Mouse (Mus musculus) erythroblast, adult 5-6 weeks (primary cell): Measurements from ENCODE around the gene Hspa1b. TPM values are rescaled to one million over a fixed set of nuclear protein-coding genes. Genes with fewer than 3 reads are reported as not detected.
A peak's percentile ranks its signal among the peaks of the same experiment; 100 is the strongest.
"Not testable (repeated sequence)": the region's sequence is repeated elsewhere in the genome, so short reads cannot be mapped to it uniquely, and the experiment has no call there.

Experiments
- ATAC-seq: replicated peaks from 2 replicates; pipeline ENCODE4 v1.8.0; 2016; ENCODE audit warnings: moderate number of reproducible peaks, mild to moderate bottlenecking, moderate TSS enrichment, inconsistent platforms; ENCODE audit not compliant: poor library complexity, low FRiP score, severe bottlenecking
- total RNA-seq, 2 experiments: library from RNA; stranded (forward) in 1 of 2; stranded (reverse) in 1 of 2; fragments of 150-400 nt in 1 of 2; fragments of 200-764, 138-1000 nt in 1 of 2; gene quantifications; 2 replicates each; pipeline versions ENCODE4 v1.2.3 to v1.2.4; 2015 to 2017; ENCODE audit warnings: low replicate concordance in 2 of 2

Gene Hspa1b
- total RNA-seq, 2 experiments from 2014 or later, result 7.3 to 7.9 TPM

- not testable (repeated sequence) for ATAC-seq
Observed at GRCm38 (mm10) chr17:34957966-34958365, 1.1 kb downstream of the Hspa1b start.

GRCm38 (mm10) chr17:34957291-34957690 lies 1.7 kb downstream of the Hspa1b start:
- ATAC-seq, result not testable (repeated sequence)

DNA sequence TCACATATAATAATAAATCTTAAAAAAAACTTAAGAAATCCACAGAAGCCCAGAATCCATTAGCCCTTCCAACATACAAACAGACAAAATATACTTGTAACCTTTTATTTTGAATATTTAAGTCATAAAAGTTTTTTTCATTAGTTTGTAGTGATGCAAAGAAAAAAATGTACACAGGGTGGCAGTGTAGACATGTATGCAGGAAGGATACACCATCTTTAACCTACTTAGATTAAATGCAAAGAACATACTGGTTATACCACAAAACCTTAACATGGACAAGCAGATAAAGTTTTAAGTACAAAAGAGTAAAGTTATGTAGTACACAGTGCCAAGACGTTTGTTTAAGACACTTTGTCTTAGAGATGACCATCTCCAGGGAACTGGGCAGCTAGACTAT lies 2.7 kb downstream of the Hspa1b start:
- no peak for ATAC-seq

- ATAC-seq, result no peak
Observed at GRCm38 (mm10) chr17:34955884-34956283, 3.2 kb downstream of the Hspa1b start.

DNA sequence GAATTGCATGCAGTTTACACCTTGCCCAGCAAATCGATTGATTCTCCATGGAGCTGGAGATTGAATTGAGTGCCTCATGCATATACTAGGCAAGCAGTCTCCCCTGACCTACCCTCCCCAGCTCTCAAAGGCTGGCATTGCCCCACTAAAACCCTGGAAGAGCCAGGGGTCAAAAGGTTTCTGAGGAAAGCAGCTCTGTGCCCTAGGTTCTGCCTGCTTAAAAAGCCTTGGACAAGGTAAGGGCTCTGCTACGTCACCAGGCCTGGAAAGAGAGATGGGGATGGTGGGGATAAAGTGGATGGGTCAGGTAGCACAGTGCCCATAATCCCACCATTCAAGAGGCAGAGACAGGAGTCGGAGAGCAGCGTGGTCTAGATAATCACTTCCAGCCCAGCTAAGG lies 4.2 kb downstream of the Hspa1b start:
- ATAC-seq, result no peak

GRCm38 (mm10) chr17:34953904-34954303 lies 5.1 kb downstream of the Hspa1b start:
- ATAC-seq, result no peak

- ATAC-seq, result no peak
Observed at GRCm38 (mm10) chr17:34953258-34953657, 5.8 kb downstream of the Hspa1b start.

DNA sequence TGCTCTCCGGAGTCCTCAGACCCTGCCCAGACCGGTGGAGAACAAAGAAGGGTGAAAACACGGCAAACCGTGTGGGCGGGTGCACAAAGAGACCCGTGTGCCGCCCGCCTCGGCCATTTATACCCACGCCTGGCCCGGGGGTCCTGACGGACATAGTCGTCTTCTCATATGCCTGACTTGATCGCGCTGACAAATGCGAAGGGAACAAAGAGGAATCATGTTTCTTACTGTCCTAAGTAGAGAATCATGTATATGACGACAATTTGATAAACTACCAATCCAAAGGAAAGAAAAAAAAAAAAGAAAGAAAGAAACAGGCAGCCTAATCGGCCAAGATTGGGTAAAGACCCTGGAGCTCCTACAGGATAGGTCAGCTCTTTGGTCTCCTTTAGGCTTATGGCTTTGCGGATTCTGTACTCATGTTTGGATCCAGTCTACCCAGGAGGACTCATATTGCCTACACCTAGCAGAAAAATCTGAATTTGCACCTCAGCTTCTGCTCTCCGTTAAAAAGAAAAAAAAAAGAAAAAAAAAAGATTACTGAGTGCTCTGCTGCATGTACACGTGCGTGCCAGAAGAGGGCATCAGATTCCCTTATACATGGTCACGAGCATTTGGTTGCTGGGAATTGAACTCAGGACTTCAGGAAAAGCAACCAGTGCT lies 6.5 kb downstream of the Hspa1b start:
- peak; percentile 86 for ATAC-seq

- ATAC-seq, result peak; percentile 28
Observed at GRCm38 (mm10) chr17:34951636-34952377, 7.2 kb downstream of the Hspa1b start.

GRCm38 (mm10) chr17:34950514-34951455 lies 8.3 kb downstream of the Hspa1b start:
- no peak for ATAC-seq

GRCm38 (mm10) chr17:34949553-34949969 lies 9.5 kb downstream of the Hspa1b start:
- no peak for ATAC-seq

DNA sequence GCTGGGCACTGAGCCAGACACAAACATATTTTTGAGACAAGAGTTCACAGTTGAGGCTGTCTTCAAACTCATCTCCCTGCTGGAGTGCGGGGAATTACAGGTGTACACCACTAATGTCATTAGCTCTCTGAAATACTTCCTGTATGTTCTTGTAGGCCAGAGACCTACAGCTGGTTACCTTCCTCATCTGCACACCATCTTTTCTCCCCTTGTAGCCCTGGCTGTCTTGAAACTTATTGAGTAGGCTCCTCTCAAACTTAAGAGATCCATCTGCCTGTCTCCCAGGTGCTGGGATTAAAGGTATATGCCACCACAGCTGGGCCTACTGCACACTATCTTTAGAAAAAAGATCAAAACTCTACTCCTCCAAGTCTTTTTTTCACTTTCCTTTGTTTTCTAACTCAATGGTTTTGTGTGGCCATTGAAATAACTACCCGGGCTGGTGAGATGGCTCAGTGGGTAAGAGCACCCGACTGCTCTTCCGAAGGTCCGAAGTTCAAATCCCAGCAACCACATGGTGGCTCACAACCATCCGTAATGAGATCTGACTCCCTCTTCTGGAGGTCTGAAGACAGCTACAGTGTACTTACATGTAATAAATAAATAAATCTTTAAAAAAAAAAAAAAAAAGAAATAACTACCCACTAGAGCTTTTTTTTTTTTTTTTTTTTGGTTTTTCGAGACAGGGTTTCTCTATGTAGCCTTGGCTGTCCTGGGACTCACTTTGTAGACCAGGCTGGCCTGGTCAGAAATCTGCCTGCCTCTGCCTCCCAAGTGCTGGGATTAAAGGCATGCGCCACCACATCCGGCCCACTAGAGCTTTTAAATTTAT lies 10.1 kb downstream of the Hspa1b start:
- ATAC-seq, result not testable (repeated sequence)

DNA sequence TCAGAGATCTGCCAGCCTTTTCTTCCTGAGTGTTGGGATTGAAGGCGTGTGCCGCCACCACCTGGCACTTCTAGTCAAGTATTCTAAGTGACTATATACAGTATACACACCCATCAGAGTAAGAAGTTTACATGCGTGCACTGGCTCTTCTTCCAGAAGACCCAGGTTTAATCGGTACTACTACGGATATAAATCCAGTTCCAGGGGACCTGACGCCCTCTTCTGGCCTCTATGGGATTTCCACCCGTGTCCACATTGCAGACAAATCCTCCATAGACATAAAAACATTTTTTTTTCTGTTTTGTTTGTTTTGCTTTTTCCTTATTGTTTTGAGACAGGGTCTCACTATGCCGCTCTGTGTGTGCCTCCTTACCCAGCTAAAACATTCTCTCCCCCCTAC lies 11.4 kb downstream of the Hspa1b start:
- ATAC-seq, result no peak

- ATAC-seq, result no peak
Observed at GRCm38 (mm10) chr17:34946486-34947140, 12.4 kb downstream of the Hspa1b start.

DNA sequence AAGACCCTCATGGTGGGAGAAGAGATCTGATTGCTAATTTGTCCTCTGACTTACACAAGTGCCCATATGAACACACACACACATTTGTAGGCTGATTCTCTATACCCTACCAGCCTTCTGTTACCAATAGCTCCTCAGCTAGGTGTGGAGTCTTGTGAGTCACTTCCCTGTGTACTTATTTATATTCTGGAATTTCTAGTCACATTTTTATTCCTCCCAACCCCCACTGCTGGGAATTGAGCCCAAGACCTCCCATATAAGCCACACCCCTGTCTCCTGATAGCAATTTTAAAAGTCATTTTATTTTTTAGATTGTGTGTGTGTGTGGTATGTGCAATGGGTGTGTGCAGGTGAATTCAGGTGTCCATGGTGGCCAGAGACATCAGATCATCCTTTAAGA lies 14.7 kb downstream of the Hspa1b start:
- no peak for ATAC-seq

GRCm38 (mm10) chr17:34943128-34943815 lies 15.8 kb downstream of the Hspa1b start:
- ATAC-seq, result no peak

DNA sequence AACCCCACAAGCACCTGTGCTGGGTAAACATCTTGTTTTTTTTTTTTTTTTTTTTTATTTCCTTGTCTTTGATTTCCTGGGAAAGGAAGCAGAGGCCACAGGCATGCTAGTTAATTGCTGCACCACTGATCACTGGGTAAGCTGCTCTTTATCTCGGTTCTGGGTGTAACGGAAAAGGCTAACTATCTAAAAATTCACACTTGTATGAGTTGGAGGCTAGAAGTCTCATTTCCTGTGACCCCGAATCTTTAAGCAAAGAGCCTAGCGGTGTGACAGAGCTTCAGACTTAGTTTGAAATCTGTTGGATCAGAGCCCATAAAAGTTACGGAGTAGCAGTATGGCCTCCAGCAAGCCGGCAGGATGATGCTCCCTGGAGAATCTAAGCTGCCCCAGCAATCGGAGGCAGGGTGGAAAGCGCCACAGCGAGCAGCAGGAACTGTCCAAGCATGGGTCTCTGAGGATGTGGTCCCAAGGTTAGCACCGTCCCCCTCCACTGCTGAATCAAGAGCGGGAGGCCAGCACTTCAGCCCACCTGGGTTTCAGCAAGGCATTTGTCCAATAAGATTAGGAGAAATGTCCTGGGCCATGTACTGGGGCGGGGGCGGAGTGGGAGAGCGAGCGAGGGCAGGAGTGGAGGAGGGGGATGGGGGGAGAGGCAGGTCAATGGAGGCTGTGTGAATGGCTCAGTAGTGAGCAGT lies 17.5 kb downstream of the Hspa1b start:
- no peak for ATAC-seq

GRCm38 (mm10) chr17:34937960-34938505 lies 21.0 kb downstream of the Hspa1b start:
- no peak for ATAC-seq
